Mouse (Mus musculus) liver, embryonic 14.5 days (tissue): Measurements from ENCODE around the gene Tnf.

Experiments used
- CTCF ChIP-seq: IDR thresholded peaks from 2 replicates; pipeline ENCODE4 v1.5.1; 2016; ENCODE audit warnings: antibody characterized with exemption, low read depth, control low read depth
- EP300 ChIP-seq: IDR thresholded peaks from 2 replicates; pipeline ENCODE4 v1.6.1; 2016; ENCODE audit warnings: antibody characterized with exemption, low read depth

DNA sequence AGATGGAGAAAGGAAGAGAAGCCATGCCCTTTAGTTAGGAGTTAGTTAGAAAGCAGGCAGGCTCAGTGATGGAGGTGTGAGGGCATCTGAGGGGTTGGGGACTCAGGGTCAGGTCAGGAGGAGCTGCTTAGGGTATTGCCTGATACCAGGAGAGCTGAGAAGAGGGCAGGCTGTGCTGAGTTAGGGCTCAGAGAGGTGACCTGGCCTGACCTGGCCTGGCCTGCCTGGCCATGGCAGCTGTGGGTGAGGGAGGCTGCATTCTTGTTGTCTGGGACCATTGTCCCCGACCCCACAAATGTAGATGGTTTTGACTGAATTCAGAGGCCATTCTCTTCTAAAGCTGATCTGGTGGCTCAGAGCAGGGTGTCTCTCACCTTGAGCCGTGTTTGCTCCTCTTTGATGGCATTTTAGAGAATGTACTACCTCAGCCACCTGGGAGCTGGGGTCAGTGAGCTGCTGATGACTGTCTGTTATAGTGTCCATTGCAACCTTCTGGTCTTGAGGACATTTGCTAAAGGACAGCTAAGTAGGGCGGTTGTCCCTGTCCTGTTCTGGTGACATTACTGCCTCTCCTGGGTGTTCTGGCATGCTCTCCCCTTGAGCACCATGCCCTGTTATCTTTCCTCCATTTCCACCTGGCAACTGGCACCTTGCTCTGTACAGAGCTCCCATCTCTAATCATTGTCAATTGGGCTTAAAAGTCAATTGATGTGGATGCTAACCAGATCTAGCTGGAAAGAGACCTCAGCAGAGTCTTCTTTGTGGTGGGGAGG is 48.7 kb upstream of the Tnf start:
- TF ChIP-seq CTCF, result no peak
- TF ChIP-seq EP300, result no peak
